Mouse (Mus musculus): ENCODE results near the gene Tenm4. TPM values are rescaled to one million over a fixed set of nuclear protein-coding genes. Genes with fewer than 3 reads are reported as not detected.

The Tenm4 gene
- total and polyA plus RNA-seq, 2 experiments from 2014 or later, result 1.4 to 5.9 TPM

DNA sequence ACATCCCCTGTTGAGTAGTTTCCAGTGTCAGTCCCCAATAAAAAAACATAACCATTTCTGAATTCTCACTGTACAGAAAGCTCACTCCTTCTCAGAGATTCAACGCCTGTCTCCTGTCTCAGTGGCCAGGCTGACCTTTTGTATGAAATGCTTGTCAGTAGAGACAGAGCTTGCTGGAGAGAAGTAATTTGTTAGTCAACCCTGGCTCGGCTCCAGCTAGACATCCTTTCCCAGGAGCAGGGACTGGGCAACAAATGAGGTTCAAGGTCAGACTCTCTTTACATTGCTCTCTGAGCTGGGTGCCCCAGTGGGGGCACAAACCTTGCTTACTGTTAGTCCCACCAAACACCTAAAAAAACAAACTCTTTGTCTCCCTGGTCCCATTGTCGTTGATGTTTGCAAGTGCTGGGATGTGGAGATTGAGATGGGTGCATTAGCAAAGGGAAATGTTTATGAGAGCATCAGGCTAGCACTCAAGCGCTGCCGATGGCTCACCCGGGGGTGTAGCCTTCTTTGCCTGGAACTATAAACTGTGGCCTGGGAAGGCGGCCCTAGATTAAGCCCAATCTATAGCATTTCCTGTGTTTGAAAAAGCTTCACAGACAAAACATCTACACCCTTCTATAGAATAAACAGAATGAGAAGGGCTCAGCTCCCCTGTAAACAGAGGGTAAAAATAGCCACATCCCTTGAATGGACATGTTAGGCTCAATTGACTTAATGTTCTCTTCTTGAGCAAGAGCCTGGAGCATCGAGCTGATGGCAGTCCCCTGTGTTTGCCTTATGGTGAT is 673.3 kb downstream of the Tenm4 start:
- H3K9ac ChIP-seq (replicated peaks; ENCODE audit: low read depth, low read length), result no peak overlapping the region
- no peak overlapping the region; the same call in 1 of the 2 replicates for H3K27ac ChIP-seq (ENCODE audit: low read depth)
- WGBS, result 58% methylated on average over 8 of the region's 8 CpGs
- no peak overlapping the region for H3K4me2 ChIP-seq (ENCODE audit: low read depth, low read length)
- no peaks in the 10 kb centered on the region for H3K9me3 ChIP-seq (replicated peaks; ENCODE audit: control insufficient read depth, low read length)
- no peaks in the 10 kb centered on the region for H3K4me1 ChIP-seq (ENCODE audit: control insufficient read depth, insufficient read depth)
- TF ChIP-seq EP300 (IDR thresholded peaks at IDR 0.05; ENCODE audit: low read depth), result no peak
- no peak for TF ChIP-seq CTCF (IDR thresholded peaks at IDR 0.05; ENCODE audit: low read depth)
- DNase-seq (ENCODE audit: low spot score), result no peak
- no peak overlapping the region for H3K4me3 ChIP-seq (ENCODE audit: low read depth, low read length)
- H3K36me3 ChIP-seq (replicated peaks; ENCODE audit: control insufficient read depth, insufficient read depth, low read length), result no peaks in the 10 kb centered on the region
- no peak for ATAC-seq (ENCODE audit: insufficient read depth, low read depth)
- H3K27me3 ChIP-seq (ENCODE audit: control insufficient read depth, insufficient read depth, low read length), result no peaks in the 10 kb centered on the region

DNA sequence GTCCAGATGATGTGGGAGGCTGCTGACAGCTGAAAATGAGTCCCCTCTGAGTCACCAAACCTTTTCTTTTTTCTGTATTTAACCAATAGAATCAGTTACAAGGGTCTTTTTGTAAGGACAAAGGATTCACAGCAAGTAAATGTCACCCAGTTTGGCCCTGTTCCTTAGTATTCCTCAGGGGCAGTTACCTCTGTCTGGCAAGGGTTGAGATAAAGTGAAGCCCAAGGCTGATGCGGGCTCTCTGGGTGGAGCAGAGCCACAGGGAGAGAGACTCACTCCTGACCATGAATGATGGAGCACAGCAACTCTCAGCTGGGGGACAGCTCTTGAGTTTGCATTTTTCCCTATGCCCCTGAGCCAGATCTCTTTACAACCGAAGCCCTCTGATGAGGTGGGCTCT is 681.7 kb downstream of the Tenm4 start:
- Histone ChIP-seq H3K4me3 (ENCODE audit: low read depth, low read length) (no peak overlapping the region), H3K36me3 (replicated peaks; ENCODE audit: control insufficient read depth, insufficient read depth, low read length) (no peaks in the 10 kb centered on the region), H3K27me3 (ENCODE audit: control insufficient read depth, insufficient read depth, low read length) (no peaks in the 10 kb centered on the region), H3K9ac (replicated peaks; ENCODE audit: low read depth, low read length) (no peak overlapping the region), H3K9me3 (replicated peaks; ENCODE audit: control insufficient read depth, low read length) (no peaks in the 10 kb centered on the region), H3K4me2 (ENCODE audit: low read depth, low read length) (no peak overlapping the region), H3K4me1 (ENCODE audit: control insufficient read depth, insufficient read depth) (no peaks in the 10 kb centered on the region), H3K27ac (ENCODE audit: low read depth) (no peak overlapping the region)
- TF ChIP-seq EP300 (IDR thresholded peaks at IDR 0.05; ENCODE audit: low read depth) (no peak), CTCF (IDR thresholded peaks at IDR 0.05; ENCODE audit: low read depth) (no peak)
- no peak for DNase-seq (ENCODE audit: low spot score)
- no peak for ATAC-seq (ENCODE audit: insufficient read depth, low read depth)
- 74% methylated on average over 2 of the region's 2 CpGs for WGBS

DNA sequence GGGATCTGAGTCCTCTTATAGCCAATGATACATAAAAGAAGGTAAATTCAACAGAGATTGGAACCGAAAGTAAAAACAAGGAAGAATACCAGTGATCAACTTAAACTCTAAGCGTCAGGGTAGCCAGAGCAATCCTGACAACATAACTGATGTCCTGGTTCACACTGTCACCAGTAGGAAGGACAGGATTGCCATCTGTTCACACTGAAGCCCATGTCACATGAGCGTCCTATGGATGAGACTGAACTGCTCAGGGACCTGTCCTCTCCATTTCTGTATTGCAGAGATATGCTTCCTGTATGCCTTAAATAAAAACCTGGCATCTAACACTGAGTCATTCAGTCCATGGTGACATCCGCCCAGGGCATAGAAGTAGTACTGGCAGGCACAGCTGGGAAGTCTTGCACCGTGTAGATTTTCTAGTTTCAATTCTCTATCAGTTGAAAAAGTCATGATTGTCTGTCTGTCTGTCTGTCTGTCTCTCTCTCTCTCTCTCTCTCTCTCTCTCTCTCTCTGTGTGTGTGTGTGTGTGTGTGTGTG is 684.9 kb downstream of the Tenm4 start:
- DNase-seq (ENCODE audit: low spot score), result no peak
- H3K27ac ChIP-seq (ENCODE audit: low read depth), result no peak overlapping the region
- no peak overlapping the region for H3K9ac ChIP-seq (replicated peaks; ENCODE audit: low read depth, low read length)
- no peaks in the 10 kb centered on the region for H3K27me3 ChIP-seq (ENCODE audit: control insufficient read depth, insufficient read depth, low read length)
- no peak overlapping the region for H3K4me2 ChIP-seq (ENCODE audit: low read depth, low read length)
- 70% methylated on average over 5 of the region's 5 CpGs for WGBS
- no peaks in the 10 kb centered on the region for H3K4me1 ChIP-seq (ENCODE audit: control insufficient read depth, insufficient read depth)
- no peak for TF ChIP-seq EP300 (IDR thresholded peaks at IDR 0.05; ENCODE audit: low read depth)
- no peak for TF ChIP-seq CTCF (IDR thresholded peaks at IDR 0.05; ENCODE audit: low read depth)
- H3K4me3 ChIP-seq (ENCODE audit: low read depth, low read length), result no peak overlapping the region
- H3K36me3 ChIP-seq (replicated peaks; ENCODE audit: control insufficient read depth, insufficient read depth, low read length), result no peaks in the 10 kb centered on the region
- no peaks in the 10 kb centered on the region for H3K9me3 ChIP-seq (replicated peaks; ENCODE audit: control insufficient read depth, low read length)
- no peak for ATAC-seq (ENCODE audit: insufficient read depth, low read depth)

DNA sequence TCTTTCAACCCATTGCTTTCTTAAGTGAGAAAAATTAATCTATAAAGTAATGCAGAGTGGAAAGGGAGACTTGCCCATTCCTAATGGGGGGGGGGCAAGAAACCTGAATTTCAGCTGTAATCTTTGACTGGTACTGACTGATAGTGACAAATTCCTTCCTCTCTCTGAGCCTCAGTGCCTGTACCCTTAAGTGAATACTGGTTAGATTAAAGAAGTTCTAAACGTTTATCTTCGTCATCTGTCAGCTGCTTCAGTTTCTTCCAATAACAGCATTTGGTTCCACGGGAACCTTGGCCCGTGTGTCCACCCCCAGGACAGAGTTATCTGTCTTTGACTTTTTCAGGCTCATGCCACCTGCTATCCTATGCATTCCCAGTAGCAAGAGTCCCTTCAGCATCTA is 685.5 kb downstream of the Tenm4 start:
- 49% methylated on average over 4 of the region's 4 CpGs for WGBS
- DNase-seq (ENCODE audit: low spot score) (no peak), ATAC-seq (ENCODE audit: insufficient read depth, low read depth) (no peak)
- Histone ChIP-seq H3K27ac (ENCODE audit: low read depth) (no peak overlapping the region), H3K36me3 (replicated peaks; ENCODE audit: control insufficient read depth, insufficient read depth, low read length) (no peaks in the 10 kb centered on the region), H3K4me2 (ENCODE audit: low read depth, low read length) (no peak overlapping the region), H3K4me1 (ENCODE audit: control insufficient read depth, insufficient read depth) (no peaks in the 10 kb centered on the region), H3K27me3 (ENCODE audit: control insufficient read depth, insufficient read depth, low read length) (no peaks in the 10 kb centered on the region), H3K9me3 (replicated peaks; ENCODE audit: control insufficient read depth, low read length) (no peaks in the 10 kb centered on the region), H3K9ac (replicated peaks; ENCODE audit: low read depth, low read length) (no peak overlapping the region), H3K4me3 (ENCODE audit: low read depth, low read length) (no peak overlapping the region)
- TF ChIP-seq EP300 (IDR thresholded peaks at IDR 0.05; ENCODE audit: low read depth) (no peak), CTCF (IDR thresholded peaks at IDR 0.05; ENCODE audit: low read depth) (no peak)

DNA sequence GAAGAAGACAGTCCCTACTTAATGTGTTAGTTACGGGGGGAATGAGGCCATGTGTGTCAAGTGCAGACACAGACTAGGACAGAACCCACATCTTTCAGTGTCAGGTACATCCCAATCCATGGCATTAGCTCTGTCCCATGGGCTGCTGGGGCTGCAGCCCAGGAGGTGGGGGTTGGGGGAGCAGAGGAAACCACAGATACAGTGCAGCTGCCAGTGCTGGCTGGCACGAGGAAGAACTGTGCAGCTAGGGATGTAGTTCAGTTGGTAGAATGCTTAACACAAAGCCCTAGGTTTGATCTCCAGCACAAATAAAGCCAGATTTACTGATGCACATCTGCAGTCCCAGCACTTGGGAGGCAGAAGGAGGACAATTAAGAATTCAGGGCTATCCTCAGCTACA is 688.0 kb downstream of the Tenm4 start:
- Histone ChIP-seq H3K9ac (replicated peaks; ENCODE audit: low read depth, low read length) (no peak overlapping the region), H3K27ac (ENCODE audit: low read depth) (no peak overlapping the region), H3K4me2 (ENCODE audit: low read depth, low read length) (no peak overlapping the region), H3K27me3 (ENCODE audit: control insufficient read depth, insufficient read depth, low read length) (no peaks in the 10 kb centered on the region), H3K36me3 (replicated peaks; ENCODE audit: control insufficient read depth, insufficient read depth, low read length) (no peaks in the 10 kb centered on the region), H3K4me3 (ENCODE audit: low read depth, low read length) (no peak overlapping the region), H3K4me1 (ENCODE audit: control insufficient read depth, insufficient read depth) (no peaks in the 10 kb centered on the region), H3K9me3 (replicated peaks; ENCODE audit: control insufficient read depth, low read length) (no peaks in the 10 kb centered on the region)
- WGBS, result 78% methylated on average over 2 of the region's 2 CpGs
- ATAC-seq (ENCODE audit: insufficient read depth, low read depth) (no peak), DNase-seq (ENCODE audit: low spot score) (no peak)
- TF ChIP-seq CTCF (IDR thresholded peaks at IDR 0.05; ENCODE audit: low read depth), result no peak
- no peak for TF ChIP-seq EP300 (IDR thresholded peaks at IDR 0.05; ENCODE audit: low read depth)

All from heart, postnatal 0 days (tissue).